Mouse (Mus musculus) E14TG2a.4 (cell line): ENCODE results near the gene Prkcg.

Experiments
- CTCF ChIP-seq: conservative IDR thresholded peaks from 2 replicates; pipeline ENCODE4 v1.5.1; 2014; ENCODE audit warnings: low read length
- POU5F1 ChIP-seq: IDR thresholded peaks from 2 replicates; pipeline ENCODE4 v1.6.1; 2014; ENCODE audit warnings: low read length, borderline replicate concordance

DNA sequence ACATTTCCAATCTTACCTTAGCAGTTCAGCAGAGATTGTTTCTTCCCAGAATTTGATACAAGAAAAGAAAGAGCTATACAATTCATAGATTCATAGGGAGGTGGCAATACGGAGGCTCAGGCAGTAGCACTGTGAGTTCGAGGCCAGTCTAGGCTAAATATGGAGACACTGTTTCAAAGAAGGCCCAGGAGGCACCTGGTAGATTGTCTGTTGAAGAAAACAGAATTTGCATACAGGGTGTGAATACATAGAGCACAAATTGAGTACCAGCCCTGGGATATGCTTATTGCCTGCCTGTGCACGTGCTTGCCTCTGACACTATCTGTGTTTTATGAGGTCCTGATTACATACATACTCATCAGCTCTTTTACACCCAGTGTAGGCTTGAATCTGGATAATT lies 17.4 kb downstream of the Prkcg start:
- TF ChIP-seq CTCF (no peak), POU5F1 (no peak)
